Mouse (Mus musculus) kidney, postnatal 10 days (tissue): ENCODE results near the gene Gm773.
"Not testable (repeated sequence)": the region's sequence is repeated elsewhere in the genome, so short reads cannot be mapped to it uniquely, and the experiment has no call there.

Experiments
- DNase-seq: peaks from one replicate; pipeline ENCODE4 v3.0.0; 2021; ENCODE audit warnings: mixed read lengths

Gene Gm773

GRCm38 (mm10) chrX:56212771-56213170, at the start of gene Gm773:
TSS of gene Gm773 (minus strand) at chrX:56212881.
- no peak for DNase-seq

GRCm38 (mm10) chrX:56186449-56186848, 26.2 kb downstream of the Gm773 start:
- not testable (repeated sequence) for DNase-seq

- DNase-seq = no peak
These were observed 61.3 kb downstream of the Gm773 start for GRCm38 (mm10) chrX:56151396-56151795.
